In genomic region chr1:64795284-64796040, GRCm38 (mm10) we compare ENCODE assay signal across 8 mouse cellular contexts. TPM values are rescaled to one million over a fixed set of nuclear protein-coding genes. Genes with fewer than 3 reads are reported as not detected.
DNase-seq lines count a peak whose midpoint lies in the region; ATAC-seq and TF ChIP-seq lines count a peak whose summit lies in the region.
"Had no signal": no experiment of that assay in that cellular context is flagged by ENCODE, and none has a peak within 500 bp of the region (broad histone marks: within the 10 kb centered on the region; RNA-seq: fewer than 3 reads in every experiment).

No protein-coding gene starts in this region.

- TF ChIP-seq POLR2A in kidney, adult 2 months (IDR thresholded peaks at IDR 0.05; ENCODE audit: low read depth, low read length) = no peak

- no peak overlapping the region for H3K9ac ChIP-seq in liver, postnatal 0 days (replicated peaks)

- WGBS in kidney, adult 2 months = 75% methylated on average over 8 of the region's 8 CpGs
- 75% methylated on average over 8 of the region's 8 CpGs for WGBS in liver, postnatal 0 days (ENCODE audit: insufficient replicate concordance)

- no peak for TF ChIP-seq EP300 in liver, postnatal 0 days (IDR thresholded peaks at IDR 0.05; ENCODE audit: low read depth)

- H3K27ac ChIP-seq in kidney, adult 2 months (ENCODE audit: insufficient read depth, low read depth, low read length) = no peak overlapping the region
- 0 out of 2 replicates have a peak overlapping the region, but pooled peaks have one; percentile 11 for H3K27ac ChIP-seq in liver, postnatal 0 days (ENCODE audit: low read depth)

- H3K27me3 ChIP-seq in kidney, adult 2 months (replicated peaks; ENCODE audit: control insufficient read depth, insufficient read depth, low read length) = no peaks in the 10 kb centered on the region
- H3K27me3 ChIP-seq in liver, postnatal 0 days (ENCODE audit: insufficient read depth, low read length) = no peaks in the 10 kb centered on the region

- H3K36me3 ChIP-seq in kidney, adult 2 months (ENCODE audit: control insufficient read depth, insufficient read depth, low read length) = no peaks in the 10 kb centered on the region
- no peaks in the 10 kb centered on the region for H3K36me3 ChIP-seq in liver, postnatal 0 days (replicated peaks; ENCODE audit: insufficient read depth, low read length)

- peak; percentile 72 for ATAC-seq in liver, postnatal 0 days

- no peaks in the 10 kb centered on the region for H3K9me3 ChIP-seq in liver, postnatal 0 days (ENCODE audit: low read length)

- peak; percentile 17 for DNase-seq in kidney, adult 2 months
- DNase-seq in kidney, postnatal 25 days = no peak
- peak; percentile 40 for DNase-seq in adrenal gland, postnatal 25 days
- DNase-seq in cerebellum, postnatal 25 days = peak; percentile 61 to 73
- DNase-seq in liver, postnatal 0 days = peak; percentile 51
- DNase-seq in left cerebral cortex, postnatal 10 days (ENCODE audit: extremely low spot score in 1 of 2, low spot score in 2 of 2) = no peak
- no peak for DNase-seq in spleen, postnatal 10 days (ENCODE audit: low spot score in 2 of 2)
- DNase-seq: lung, postnatal 10 days had no signal

- TF ChIP-seq CTCF in kidney, adult 2 months (conservative IDR thresholded peaks at IDR 0.05; ENCODE audit: insufficient read depth, insufficient read length, low read depth, low read length) = no peak
- no peak for TF ChIP-seq CTCF in liver, postnatal 0 days (IDR thresholded peaks at IDR 0.05; ENCODE audit: low read depth)

- no peak overlapping the region for H3K4me2 ChIP-seq in liver, postnatal 0 days (ENCODE audit: low read depth, low read length)

- peaks cover 18% of the 10 kb centered on the region for H3K4me1 ChIP-seq in kidney, adult 2 months (ENCODE audit: control insufficient read depth, insufficient read depth, low read length)
- H3K4me1 ChIP-seq in liver, postnatal 0 days (ENCODE audit: insufficient read depth) = peaks cover 33% of the 10 kb centered on the region

- H3K4me3 ChIP-seq in kidney, adult 2 months (ENCODE audit: insufficient read depth, low read depth, low read length) = no peak overlapping the region
- H3K4me3 ChIP-seq in liver, postnatal 0 days (ENCODE audit: low read depth, low read length) = no peak overlapping the region

- intact Hi-C loops in left cerebral cortex, postnatal 10 days (cut with DNase I) = no loop called here

RNA-seq across cellular contexts. Expression of gene Fzd5, which starts 57.9 kb away (rescaled TPM):
- polyA plus RNA-seq in kidney, adult 2 months (2012; rRNA removed) = 9.7 and 13.8 TPM in 2 replicates
- 11.8 and 15.4 TPM in 2 replicates for total RNA-seq in adrenal gland, postnatal 25 days (2021)
- polyA plus RNA-seq in liver, postnatal 0 days (2015; fragmentation: Nextera tagmentation; extraction: Ambion mirVana) = 0.94 and 0.99 TPM in 2 replicates
- total RNA-seq in left cerebral cortex, postnatal 10 days (2021) = 1 to 10 TPM; 1.1 to 1.2 TPM

Comparison
In these comparisons a context has a peak if more than half of its experiments do, and no peak if none do; other contexts are left out.
1. DNase-seq: peak in kidney, adult 2 months (single experiment), adrenal gland, postnatal 25 days (single experiment), cerebellum, postnatal 25 days (2 of 2) and liver, postnatal 0 days (single experiment); none in kidney, postnatal 25 days (0 of 2), left cerebral cortex, postnatal 10 days (0 of 2) and spleen, postnatal 10 days (0 of 2).